Mouse (Mus musculus) heart, postnatal 4 days (tissue): ENCODE measurements at regions not wholly inside any gene's neighbourhood (a gene's known extent, or its start where the extent isn't known, plus 50 kb on each side); places are given as distances from the start of the nearest gene placed in this dataset.
A peak's percentile ranks its signal among the peaks of the same experiment; 100 is the strongest.
"Not testable (repeated sequence)": the region's sequence is repeated elsewhere in the genome, so short reads cannot be mapped to it uniquely, and the experiment has no call there.

Source experiments
- DNase-seq: peaks from one replicate; pipeline ENCODE4 v3.0.0; 2021

DNA sequence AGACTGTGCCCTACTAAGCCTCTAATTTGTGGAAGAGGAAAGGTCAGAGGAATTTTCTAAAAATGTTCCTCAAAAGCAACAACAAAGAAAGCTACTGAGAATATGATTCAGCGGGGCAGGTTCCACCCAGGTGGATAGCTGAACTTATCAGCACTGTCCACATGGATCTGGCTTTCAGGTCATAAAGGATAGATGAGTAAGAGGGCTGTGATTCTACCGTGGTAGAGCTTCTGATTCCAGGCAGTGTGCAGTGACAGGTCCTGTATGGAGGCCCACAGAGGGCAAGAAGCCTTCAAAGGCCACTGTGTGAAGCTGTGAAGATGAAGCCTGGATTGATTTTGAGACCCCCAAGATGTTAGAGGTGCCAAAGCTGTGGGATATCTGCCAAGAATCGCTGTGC is 51.8 kb downstream of the Teddm3 start:
- DNase-seq: not testable (repeated sequence)

DNA sequence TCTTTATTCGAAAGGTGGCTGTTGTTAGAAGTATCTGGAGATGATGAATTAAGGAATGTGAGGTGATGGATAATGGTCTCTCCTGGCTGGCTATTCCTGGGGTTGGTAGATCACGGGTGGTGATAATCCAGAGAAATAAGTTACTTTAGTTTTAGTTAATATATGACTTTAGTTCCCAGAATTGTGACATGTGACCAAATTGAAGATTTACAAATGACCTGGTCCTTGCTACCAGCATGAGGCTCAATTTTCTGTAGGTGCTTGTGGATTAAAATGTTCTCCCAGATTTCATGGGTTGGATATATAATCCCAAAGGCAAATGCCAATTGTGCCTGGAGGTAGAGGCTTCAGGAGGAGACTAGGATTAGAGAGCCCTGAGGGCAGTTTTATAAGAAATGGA is 53.7 kb downstream of the Teddm3 start:
- not testable (repeated sequence) for DNase-seq

DNA sequence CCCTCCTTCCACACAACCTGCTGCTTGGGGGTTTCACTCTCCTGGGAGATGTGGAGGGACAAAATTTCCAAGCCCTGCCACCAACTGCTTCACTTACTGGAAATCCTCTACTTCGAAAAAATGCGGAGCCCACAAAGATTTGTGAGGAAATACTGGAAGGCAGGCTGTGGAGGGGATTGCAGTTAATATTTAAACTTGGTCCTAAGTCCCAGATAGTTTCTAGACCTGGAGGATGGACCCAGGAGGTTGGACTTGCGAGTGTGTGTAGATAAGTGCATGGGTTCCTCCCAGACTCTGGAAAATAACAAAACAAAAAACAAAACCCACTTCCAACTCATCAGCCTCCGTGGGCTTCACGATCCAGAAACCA is 79.0 kb downstream of the Teddm3 start:
- no peak for DNase-seq

DNA sequence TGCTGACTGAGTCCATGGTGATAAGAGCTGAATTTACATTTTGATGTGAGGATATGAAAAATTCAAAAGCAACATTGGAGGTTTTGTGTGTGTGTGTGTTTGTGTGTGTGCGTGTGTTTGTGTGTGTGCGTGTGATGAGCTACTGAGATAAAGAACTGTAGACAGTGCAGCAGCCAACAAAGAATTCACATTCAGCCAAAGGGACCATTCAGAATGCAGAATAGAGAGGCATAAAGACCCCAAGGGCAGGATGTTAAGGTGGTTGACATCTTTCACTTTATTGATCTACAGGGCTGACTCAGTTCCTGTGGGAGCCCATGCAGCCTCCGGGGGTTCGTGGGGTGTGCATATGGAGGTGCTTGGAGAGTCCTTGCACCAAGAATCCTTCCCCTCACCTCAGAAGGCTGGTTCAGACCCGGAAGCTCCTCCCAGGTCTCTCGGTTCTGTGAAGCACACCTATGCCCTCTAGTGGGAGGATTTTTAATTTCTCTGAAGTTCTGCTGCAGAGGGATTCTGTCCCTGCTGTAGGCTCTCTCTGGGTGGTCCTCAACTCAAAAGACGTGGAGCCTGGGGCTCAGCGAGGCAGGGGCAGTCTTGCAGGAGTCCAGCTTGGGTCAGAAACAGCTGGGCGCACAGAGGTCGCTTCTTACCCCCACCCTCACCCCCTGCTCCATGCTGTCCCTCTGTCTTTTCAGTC is 79.6 kb downstream of the Teddm3 start:
- not testable (repeated sequence) for DNase-seq

DNA sequence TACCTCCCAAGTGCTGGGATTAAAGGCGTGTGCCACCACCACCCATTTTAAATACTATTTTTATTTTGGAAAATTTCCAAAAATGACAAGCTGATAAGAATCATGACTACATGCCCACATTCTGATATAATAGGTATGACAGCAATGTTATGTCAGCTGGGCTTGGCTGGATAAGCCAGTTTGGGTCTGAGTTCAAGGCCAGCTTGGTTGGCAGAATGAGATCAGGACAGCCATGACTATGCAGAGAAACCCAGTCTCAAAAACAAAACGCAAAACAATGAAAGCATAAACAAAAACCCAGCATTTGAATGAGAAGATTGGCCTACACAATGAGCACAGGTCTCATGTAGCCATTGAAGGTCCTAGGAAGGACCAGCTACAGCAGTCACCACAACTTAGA is 93.6 kb downstream of the Teddm3 start:
- no peak for DNase-seq

DNA sequence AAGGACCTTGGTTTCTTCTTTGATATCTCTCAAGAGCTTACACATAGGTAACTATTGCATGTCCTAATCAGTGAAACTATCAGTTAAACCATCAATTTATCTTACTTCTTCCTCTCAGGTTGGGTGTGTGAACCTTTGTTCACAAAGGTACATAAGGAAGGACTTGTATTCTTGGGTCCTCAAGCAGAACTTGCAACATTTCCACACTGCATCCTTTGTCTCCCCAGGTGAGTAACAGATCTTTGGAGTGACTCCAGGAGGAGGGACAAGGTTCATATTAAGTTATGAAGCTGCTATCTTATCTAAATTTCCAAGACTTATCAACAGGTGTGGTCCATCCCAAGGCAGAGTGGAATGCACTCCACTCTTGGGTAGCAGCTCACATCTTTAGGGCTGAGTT is 99.0 kb downstream of the Teddm3 start:
- DNase-seq: no peak

DNA sequence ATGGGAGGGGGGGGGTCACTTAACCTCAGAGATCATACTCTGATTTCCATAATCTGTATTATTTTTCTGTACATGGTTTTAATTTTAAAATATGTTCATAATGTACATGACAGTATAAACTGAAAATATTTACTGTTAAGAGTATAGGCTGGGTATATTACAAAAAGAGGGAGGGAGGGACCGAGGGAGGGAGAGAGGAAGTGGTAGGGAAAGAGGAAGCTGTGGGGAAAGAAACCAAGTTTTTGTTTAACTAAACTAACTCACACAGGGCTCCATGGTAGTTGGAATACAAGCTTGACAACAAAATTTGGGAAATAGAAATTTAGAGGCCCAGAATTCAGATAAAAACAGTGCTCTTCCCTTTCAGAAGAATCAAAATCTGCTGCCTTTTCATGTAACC is 131.7 kb downstream of the Teddm3 start:
- not testable (repeated sequence) for DNase-seq

DNA sequence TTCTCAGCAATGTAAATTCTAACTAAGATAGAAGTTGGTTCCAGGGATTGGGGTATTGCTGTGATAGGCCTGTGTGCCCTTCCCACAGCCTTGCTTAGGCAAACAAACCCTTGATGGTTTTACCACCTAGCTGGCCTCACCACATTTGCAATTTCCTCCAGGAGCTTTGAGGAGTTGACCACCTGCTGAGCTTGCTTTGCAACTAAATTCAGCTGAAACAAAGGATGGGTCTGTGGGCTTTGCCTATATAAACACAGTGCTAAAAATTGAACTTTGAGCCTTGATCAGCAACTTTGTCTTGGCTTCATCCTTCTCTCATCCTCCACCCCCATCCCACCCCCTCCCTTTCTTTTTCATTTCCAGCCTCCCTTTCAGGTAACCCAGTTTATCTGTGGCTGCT is 148.9 kb downstream of the Teddm3 start:
- no peak for DNase-seq

DNA sequence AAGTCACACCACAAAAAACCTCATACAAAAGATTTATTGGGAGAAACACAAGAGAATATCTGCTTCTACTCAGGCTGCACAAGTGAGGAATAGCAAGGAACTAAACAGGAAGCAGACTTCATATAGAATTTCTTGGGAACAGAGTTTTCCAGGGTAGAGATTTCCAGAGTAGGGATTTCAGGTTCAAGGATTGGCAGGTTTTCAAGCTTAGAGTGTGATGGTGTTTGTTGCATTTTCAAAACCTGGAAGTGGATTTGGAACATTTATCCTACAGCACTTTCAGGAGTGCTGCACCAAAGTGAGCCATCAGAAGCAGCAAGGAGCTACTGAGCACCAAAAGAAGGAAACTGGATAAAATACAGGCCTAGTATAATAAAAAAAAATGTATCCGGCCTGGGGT is 152.7 kb downstream of the Teddm3 start:
- DNase-seq: no peak

DNA sequence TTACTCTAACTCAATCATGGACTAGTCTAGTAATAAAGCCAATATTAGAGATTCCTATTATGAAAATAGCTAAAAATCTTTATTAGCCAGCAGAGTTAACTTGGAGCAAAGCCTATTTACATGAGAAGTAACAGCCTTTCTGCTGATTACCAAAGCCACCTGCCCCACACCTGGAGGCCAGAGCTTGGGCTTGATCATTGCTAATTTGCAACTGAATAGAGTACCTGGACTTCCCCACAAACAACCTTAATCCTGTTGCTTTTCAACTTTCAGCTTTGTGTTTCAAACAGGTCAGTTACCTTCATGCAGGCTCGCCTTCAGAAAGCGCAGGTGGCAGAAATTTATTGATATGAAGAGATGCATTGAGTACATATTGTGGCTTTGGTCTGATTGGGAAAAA is 163.3 kb downstream of the Teddm3 start:
- no peak for DNase-seq

DNA sequence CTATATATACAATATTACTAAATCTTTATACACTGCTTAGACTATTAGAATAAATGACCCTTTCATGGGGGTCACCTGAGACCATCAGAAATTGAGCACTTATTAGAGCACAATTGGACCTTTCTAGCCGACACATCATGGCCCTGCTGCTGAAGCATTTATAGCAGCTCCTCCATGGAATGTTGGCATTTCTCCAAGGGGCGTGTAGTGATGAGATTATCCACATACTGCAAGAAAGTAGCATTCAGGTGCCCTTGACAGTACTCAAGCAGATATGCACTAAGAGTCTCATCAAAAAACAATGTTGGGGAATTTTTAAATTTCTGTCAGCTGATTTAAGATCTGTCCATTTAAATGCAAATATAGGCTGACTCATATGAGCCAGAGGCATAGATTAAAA is 178.4 kb downstream of the Teddm3 start:
- peak; percentile 61 for DNase-seq

DNA sequence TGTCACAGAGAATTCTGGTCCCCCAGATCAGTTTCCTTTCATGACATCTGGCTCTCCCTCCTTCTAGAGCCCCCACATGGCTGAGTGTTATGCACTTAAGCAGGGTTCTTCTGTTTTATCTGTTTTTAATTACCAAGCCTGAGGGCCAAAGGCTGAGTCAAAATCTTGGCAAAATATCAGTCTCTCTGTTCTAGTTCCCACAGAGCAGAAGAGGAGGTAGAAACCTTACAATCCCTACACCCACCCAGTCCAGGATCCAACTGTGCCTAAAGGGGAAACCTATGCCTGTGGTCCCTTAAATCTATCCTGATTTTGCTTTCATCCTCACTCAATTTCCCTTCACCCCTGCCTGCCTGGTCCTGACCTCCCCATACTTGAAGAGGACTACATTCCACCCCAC is 181.4 kb downstream of the Teddm3 start:
- DNase-seq: no peak

DNA sequence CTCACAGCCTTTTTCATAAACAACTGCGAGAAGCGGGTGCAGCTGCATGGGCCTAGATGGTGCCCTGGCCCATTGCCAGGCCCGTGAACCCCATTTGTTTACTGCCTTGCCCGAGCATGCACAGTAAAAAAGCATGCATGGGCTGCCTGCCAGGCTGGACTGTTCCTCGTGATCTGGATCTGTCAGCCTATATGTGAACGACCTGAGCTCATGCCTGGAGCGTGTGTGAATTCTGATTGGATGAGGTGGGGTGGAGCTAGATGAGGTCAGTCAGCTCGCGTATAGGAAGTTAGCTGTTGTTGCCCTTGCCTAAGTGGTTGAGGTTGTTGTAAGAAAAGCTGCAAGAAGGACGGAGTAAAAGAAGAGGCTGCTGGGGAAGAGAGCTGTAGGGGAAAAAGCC is 194.9 kb downstream of the Teddm3 start:
- peak; percentile 32 for DNase-seq

DNA sequence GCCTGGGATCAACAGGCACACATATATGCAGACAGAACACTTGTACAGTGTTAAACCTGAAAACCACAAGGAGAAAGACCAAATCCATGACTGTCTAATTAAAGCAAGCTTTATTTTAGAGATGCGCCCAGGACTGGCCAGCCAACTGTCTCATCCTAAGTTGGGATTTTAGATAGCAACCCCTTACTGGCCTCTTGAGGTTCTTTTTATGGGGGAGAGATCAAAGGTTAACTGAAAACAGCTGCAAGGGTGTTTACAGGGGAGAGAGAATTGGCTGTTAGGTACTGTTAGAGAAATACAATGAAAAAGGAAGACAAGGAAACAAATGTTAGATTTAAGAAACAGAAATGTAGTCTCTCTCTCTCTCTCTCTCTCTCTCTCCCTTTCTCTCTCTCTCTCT is 202.4 kb upstream of the Thpo start:
- DNase-seq: no peak

DNA sequence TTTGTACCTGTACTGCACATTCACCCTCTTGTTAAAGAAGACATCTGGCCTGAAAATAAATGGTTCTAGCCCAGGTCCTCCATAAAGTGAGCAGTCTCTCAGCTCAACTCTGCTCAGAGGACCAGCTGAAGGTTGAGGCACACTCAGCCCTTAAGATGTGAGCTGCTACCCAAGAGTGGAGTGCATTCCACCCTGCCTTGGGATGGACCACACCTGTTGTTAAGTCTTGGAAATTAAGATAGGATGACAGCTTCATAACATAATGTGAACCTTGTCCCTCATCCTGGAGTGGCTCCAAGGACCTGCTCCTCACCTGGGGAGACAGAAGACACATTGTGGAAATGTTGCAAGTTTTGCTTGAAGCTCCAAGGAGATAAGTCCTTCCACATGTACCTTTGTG is 200.5 kb upstream of the Thpo start:
- DNase-seq: not testable (repeated sequence)

DNA sequence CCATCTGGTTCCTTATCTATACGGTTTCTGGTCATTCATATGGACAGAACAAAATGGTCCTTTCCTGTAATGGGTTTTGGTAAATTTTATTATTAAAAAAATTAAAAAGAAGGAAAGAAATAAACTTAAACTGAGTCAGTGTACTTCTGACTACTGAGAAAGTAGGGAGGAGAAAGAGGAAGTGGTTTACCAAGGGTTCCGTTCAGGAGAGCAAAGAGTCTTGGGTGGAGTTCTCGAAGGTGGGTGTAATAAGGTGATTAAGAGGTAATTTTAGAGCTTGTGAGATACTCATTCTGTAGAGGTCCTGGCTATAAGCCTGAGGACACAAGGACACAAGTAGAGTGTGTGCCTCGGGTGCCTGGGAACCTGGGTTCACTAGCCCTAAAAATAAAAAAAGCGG is 195.7 kb upstream of the Thpo start:
- DNase-seq: not testable (repeated sequence)

DNA sequence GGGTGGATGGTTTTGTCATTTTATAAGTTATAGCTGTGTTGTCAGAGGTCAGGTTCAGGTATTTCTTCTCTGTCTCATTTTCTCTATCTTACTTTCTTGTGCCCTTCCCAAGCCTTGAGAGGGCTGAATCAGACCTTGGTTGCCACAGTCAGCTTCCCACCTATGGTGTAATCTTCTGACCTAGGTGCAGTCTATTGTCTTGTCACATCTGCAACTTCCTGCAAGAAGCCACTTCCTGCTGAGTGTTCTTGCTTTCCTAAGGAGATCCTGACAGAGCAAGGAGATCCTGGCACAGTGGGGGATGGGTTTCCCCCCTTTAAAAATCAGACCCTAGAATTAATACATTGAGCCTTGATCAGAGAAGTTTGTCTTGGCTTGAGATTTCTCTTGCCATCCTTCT is 191.5 kb upstream of the Thpo start:
- not testable (repeated sequence) for DNase-seq

DNA sequence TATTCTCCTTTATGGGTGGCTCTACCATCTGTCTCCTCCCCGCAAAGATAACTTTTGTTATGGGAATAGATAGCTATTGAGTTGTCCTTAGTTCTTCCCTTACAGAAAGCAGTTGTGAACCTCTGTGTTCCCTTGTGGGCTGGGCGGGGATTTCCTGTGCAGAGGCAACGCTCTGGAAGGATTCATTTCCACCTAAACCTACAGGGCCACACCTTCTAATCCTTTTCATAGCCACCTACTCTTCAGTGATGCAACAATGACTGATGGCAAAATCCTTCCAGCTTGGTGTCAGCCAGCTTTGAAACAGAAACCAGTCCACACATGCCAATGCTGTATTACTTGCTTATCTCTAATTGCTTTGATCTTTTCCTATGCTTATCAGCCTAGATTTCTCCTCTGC is 176.6 kb upstream of the Thpo start:
- DNase-seq: not testable (repeated sequence)

DNA sequence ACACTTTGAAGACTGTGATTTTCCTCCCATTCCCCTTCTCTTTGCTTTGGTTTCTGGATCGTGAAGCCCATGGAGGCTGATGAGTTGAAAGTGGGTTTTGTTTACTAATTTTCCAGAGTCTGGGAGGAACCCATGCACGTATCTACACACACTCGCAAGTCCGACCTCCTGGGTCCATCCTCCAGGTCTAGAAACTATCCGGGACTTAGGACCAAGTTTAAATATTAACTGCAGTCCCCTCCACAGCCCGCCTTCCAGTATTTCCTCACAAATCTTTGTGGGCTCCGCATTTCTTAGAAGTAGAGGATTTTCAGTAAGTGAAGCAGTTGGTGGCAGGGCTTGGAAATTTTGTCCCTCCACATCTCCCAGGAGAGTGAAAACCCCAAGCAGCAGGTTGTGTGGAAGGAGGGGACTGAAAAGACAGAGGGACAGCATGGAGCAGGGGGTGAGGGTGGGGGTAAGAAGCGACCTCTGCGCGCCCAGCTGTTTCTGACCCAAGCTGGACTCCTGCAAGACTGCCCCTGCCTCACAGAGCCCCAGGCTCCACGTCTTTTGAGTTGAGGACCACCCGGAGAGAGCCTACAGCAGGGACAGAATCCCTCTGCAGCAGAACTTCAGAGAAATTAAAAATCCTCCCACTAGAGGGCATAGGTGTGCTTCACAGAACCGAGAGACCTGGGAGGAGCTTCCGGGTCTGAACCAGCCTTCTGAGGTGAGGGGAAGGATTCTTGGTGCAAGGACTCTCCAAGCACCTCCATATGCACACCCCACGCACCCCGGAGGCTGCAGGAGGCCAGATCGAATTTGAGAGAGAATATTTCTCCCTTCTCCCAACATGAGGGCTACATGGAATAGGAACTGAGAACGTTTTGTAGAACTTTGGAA is 174.4 kb upstream of the Thpo start:
- not testable (repeated sequence) for DNase-seq

DNA sequence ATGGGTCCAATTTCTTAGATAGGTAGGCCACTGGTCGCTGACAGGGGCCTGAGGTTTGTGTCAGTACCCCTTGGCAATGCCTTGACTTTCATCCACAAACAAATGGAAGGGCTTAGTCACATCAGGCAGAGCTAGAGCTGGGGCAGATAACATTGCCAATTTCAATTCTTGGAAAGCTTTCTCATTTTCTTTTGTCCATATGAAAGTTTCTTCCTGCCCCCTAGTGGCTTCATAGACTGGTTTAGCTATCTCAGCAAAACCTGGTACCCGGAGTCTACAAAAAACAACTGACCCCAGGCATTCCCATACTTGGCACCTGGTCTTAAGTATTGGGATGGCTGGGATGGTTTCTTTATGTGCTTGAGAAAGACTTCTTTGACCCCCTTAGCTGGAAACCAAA is 161.4 kb upstream of the Thpo start:
- DNase-seq: peak; percentile 8

DNA sequence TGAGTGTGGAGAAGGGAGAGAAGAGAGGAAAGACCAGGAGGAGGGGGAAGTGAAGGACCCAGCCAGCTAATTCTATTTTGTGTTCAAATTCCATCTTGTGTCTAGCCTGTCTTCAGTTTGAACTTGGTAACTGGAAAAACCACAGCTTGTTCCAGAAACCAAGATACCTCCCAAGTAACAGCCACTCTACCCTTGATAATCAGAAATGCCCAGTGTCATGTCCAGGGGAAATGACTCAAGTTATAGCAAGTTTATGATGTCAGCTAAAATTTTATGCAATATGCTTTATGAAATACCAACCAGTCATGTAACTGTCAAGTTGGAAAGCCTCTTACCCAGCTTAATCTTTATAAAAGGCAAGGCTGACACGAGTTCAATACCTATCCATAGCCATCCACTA is 137.4 kb upstream of the Thpo start:
- no peak for DNase-seq

DNA sequence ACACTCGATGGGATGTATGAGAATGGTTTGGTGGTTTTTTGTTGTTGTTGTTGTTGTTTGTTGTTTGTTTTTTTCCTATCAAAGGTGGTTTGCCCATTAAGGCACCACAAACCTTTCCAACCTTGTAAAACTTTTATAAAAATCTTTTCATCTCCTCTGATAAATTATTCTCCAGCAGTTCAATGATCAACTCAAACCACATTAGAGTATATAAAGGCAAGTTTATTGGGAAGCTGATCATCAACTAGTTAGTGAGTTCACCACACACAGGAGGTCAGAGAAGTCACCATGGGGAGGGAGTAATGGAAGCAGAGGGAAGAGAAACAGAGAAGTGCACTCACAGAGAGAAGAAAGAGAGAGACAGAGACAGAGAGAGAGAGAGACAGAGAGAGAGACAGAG is 132.5 kb upstream of the Thpo start:
- no peak for DNase-seq

DNA sequence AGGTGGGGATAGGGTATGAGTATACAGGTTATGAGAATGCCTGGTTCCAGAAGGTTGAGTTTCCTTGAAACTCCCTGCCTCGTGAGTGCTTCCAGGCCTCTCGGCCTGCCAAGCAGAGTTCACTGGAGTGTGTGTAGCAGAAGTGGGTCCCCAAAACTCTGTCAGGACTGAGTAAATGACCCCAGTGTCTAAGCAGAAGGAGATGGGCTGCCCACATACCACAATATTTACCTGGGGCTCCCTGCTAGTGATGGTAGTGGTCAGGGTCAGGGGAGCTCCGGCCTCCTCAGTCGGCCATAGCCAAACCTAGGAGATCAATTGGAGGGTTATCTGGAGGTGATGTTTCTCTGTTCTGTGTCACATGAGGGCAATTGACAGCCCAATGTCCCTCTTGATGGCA is 126.9 kb upstream of the Thpo start:
- DNase-seq: no peak

DNA sequence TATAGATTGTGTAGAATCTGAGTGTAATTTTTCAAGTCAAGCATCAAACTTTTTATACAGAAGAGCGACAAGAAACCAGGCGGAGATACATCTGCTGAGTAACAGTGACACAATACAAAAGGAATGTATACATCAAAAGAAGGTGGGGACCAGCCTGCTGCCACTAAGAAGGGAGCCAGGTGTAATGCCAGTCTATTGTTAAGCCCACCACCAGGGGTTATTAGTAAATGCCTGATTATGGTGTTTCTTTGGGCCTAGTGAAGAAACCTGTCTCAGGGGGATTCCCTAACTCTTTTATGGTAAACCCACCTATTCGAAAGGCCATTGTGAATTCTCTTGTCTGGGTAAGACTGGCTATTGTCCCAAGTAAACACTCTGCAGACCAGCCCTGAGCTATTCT is 126.3 kb upstream of the Thpo start:
- DNase-seq: not testable (repeated sequence)
